Mouse (Mus musculus): ENCODE results near the gene Fig4. TPM values are rescaled to one million over a fixed set of nuclear protein-coding genes. Genes with fewer than 3 reads are reported as not detected.

Fig4 gene
- polyA plus RNA-seq, 1 experiment from 2014 or later, result 36.4 TPM

- H3K27ac ChIP-seq (ENCODE audit: low read depth, low read length), result no peak overlapping the region
- WGBS, result 14% methylated on average over 7 of the region's 7 CpGs
- peak; percentile 78 for ATAC-seq (ENCODE audit: low read depth)
These were observed 7.9 kb downstream of the Fig4 start for GRCm38 (mm10) chr10:41295145-41295544.

GRCm38 (mm10) chr10:41294734-41295133, 8.3 kb downstream of the Fig4 start:
- H3K27me3 ChIP-seq (ENCODE audit: control insufficient read depth, insufficient read depth, low read length), result no peaks in the 10 kb centered on the region
- H3K4me3 ChIP-seq (ENCODE audit: low read depth, low read length), result no peak overlapping the region
- ATAC-seq (ENCODE audit: low read depth), result peak; percentile 48
- 47% methylated on average over 11 of the region's 11 CpGs for WGBS
- no peak overlapping the region for H3K27ac ChIP-seq (ENCODE audit: low read depth, low read length)
- no peaks in the 10 kb centered on the region for H3K9me3 ChIP-seq (ENCODE audit: control insufficient read depth, low read length)
- H3K4me1 ChIP-seq (ENCODE audit: control insufficient read depth, insufficient read depth, low read length), result 0 out of 2 replicates have a peak, but pooled peaks cover 4% of the 10 kb centered on the region
- no peaks in the 10 kb centered on the region for H3K36me3 ChIP-seq (ENCODE audit: control insufficient read depth, insufficient read depth, low read length)
- no peak overlapping the region for H3K9ac ChIP-seq (replicated peaks; ENCODE audit: low read depth, low read length)
- peak overlapping the region; percentile 20; the same call in 1 of the 2 replicates for H3K4me2 ChIP-seq (ENCODE audit: low read depth, low read length)

More at GRCm38 (mm10) chr10:41295145-41295544, 7.9 kb downstream of the Fig4 start:
- H3K9me3 ChIP-seq (ENCODE audit: control insufficient read depth, low read length), result no peaks in the 10 kb centered on the region
- H3K36me3 ChIP-seq (ENCODE audit: control insufficient read depth, insufficient read depth, low read length), result no peaks in the 10 kb centered on the region
- no peaks in the 10 kb centered on the region for H3K27me3 ChIP-seq (ENCODE audit: control insufficient read depth, insufficient read depth, low read length)
- 0 out of 2 replicates have a peak, but pooled peaks cover 4% of the 10 kb centered on the region for H3K4me1 ChIP-seq (ENCODE audit: control insufficient read depth, insufficient read depth, low read length)
- peak overlapping the region; percentile 20; the same call in 1 of the 2 replicates for H3K4me2 ChIP-seq (ENCODE audit: low read depth, low read length)
- H3K4me3 ChIP-seq (ENCODE audit: low read depth, low read length), result no peak overlapping the region
- H3K9ac ChIP-seq (replicated peaks; ENCODE audit: low read depth, low read length), result no peak overlapping the region

- 19% methylated on average over 7 of the region's 7 CpGs for WGBS
- no peak overlapping the region for H3K4me3 ChIP-seq (ENCODE audit: low read depth, low read length)
- H3K4me1 ChIP-seq (ENCODE audit: control insufficient read depth, insufficient read depth, low read length), result 0 out of 2 replicates have a peak, but pooled peaks cover 4% of the 10 kb centered on the region
- no peak overlapping the region for H3K9ac ChIP-seq (replicated peaks; ENCODE audit: low read depth, low read length)
- H3K27me3 ChIP-seq (ENCODE audit: control insufficient read depth, insufficient read depth, low read length), result no peaks in the 10 kb centered on the region
- no peak for ATAC-seq (ENCODE audit: low read depth)
- no peak overlapping the region for H3K4me2 ChIP-seq (ENCODE audit: low read depth, low read length)
- no peak overlapping the region for H3K27ac ChIP-seq (ENCODE audit: low read depth, low read length)
- no peaks in the 10 kb centered on the region for H3K36me3 ChIP-seq (ENCODE audit: control insufficient read depth, insufficient read depth, low read length)
- no peaks in the 10 kb centered on the region for H3K9me3 ChIP-seq (ENCODE audit: control insufficient read depth, low read length)
These were observed 10.0 kb downstream of the Fig4 start for GRCm38 (mm10) chr10:41293019-41293418.

- H3K4me3 ChIP-seq (ENCODE audit: low read depth, low read length), result no peak overlapping the region
- no peak overlapping the region for H3K4me2 ChIP-seq (ENCODE audit: low read depth, low read length)
- 75% methylated on average over 2 of the region's 2 CpGs for WGBS
- 0 out of 2 replicates have a peak, but pooled peaks cover 4% of the 10 kb centered on the region for H3K4me1 ChIP-seq (ENCODE audit: control insufficient read depth, insufficient read depth, low read length)
- no peaks in the 10 kb centered on the region for H3K27me3 ChIP-seq (ENCODE audit: control insufficient read depth, insufficient read depth, low read length)
- no peaks in the 10 kb centered on the region for H3K36me3 ChIP-seq (ENCODE audit: control insufficient read depth, insufficient read depth, low read length)
- H3K27ac ChIP-seq (ENCODE audit: low read depth, low read length), result no peak overlapping the region
- H3K9me3 ChIP-seq (ENCODE audit: control insufficient read depth, low read length), result no peaks in the 10 kb centered on the region
- no peak for ATAC-seq (ENCODE audit: low read depth)
- H3K9ac ChIP-seq (replicated peaks; ENCODE audit: low read depth, low read length), result no peak overlapping the region
These were observed 12.0 kb downstream of the Fig4 start for GRCm38 (mm10) chr10:41291021-41291420.

- Histone ChIP-seq H3K27me3 (ENCODE audit: control insufficient read depth, insufficient read depth, low read length) (no peaks in the 10 kb centered on the region), H3K9ac (replicated peaks; ENCODE audit: low read depth, low read length) (no peak overlapping the region)
- peak; percentile 93 for ATAC-seq (ENCODE audit: low read depth)
These were observed 14.2 kb downstream of the Fig4 start for GRCm38 (mm10) chr10:41288771-41289415.

GRCm38 (mm10) chr10:41288074-41288473, 15.0 kb downstream of the Fig4 start:
- ATAC-seq (ENCODE audit: low read depth), result no peak
- 50% methylated on average over 1 of the region's 1 CpGs for WGBS
- Histone ChIP-seq H3K27ac (ENCODE audit: low read depth, low read length) (no peak overlapping the region), H3K27me3 (ENCODE audit: control insufficient read depth, insufficient read depth, low read length) (no peaks in the 10 kb centered on the region), H3K9ac (replicated peaks; ENCODE audit: low read depth, low read length) (no peak overlapping the region), H3K4me2 (ENCODE audit: low read depth, low read length) (no peak overlapping the region), H3K36me3 (ENCODE audit: control insufficient read depth, insufficient read depth, low read length) (no peaks in the 10 kb centered on the region), H3K4me3 (ENCODE audit: low read depth, low read length) (no peak overlapping the region), H3K9me3 (ENCODE audit: control insufficient read depth, low read length) (no peaks in the 10 kb centered on the region), H3K4me1 (ENCODE audit: control insufficient read depth, insufficient read depth, low read length) (no peaks in the 10 kb centered on the region)

More at GRCm38 (mm10) chr10:41288771-41289415, 14.2 kb downstream of the Fig4 start:
- no peaks in the 10 kb centered on the region for H3K9me3 ChIP-seq (ENCODE audit: control insufficient read depth, low read length)
- no peak overlapping the region for H3K4me3 ChIP-seq (ENCODE audit: low read depth, low read length)
- no peaks in the 10 kb centered on the region for H3K36me3 ChIP-seq (ENCODE audit: control insufficient read depth, insufficient read depth, low read length)
- H3K4me2 ChIP-seq (ENCODE audit: low read depth, low read length), result no peak overlapping the region
- H3K4me1 ChIP-seq (ENCODE audit: control insufficient read depth, insufficient read depth, low read length), result no peaks in the 10 kb centered on the region
- 40% methylated on average over 16 of the region's 16 CpGs for WGBS
- H3K27ac ChIP-seq (ENCODE audit: low read depth, low read length), result 0 out of 2 replicates have a peak overlapping the region, but pooled peaks have one; percentile 19

- no peaks in the 10 kb centered on the region for H3K36me3 ChIP-seq (ENCODE audit: control insufficient read depth, insufficient read depth, low read length)
- H3K27ac ChIP-seq (ENCODE audit: low read depth, low read length), result no peak overlapping the region
- no peaks in the 10 kb centered on the region for H3K27me3 ChIP-seq (ENCODE audit: control insufficient read depth, insufficient read depth, low read length)
- no peak overlapping the region for H3K4me2 ChIP-seq (ENCODE audit: low read depth, low read length)
- H3K9me3 ChIP-seq (ENCODE audit: control insufficient read depth, low read length), result no peaks in the 10 kb centered on the region
- no peak for ATAC-seq (ENCODE audit: low read depth)
- 93% methylated on average over 3 of the region's 3 CpGs for WGBS
- no peaks in the 10 kb centered on the region for H3K4me1 ChIP-seq (ENCODE audit: control insufficient read depth, insufficient read depth, low read length)
- H3K4me3 ChIP-seq (ENCODE audit: low read depth, low read length), result no peak overlapping the region
- no peak overlapping the region for H3K9ac ChIP-seq (replicated peaks; ENCODE audit: low read depth, low read length)
These were observed 15.4 kb downstream of the Fig4 start for GRCm38 (mm10) chr10:41287618-41288017.

GRCm38 (mm10) chr10:41282086-41282485, 21.0 kb downstream of the Fig4 start:
- Histone ChIP-seq H3K4me1 (ENCODE audit: control insufficient read depth, insufficient read depth, low read length) (no peaks in the 10 kb centered on the region), H3K27me3 (ENCODE audit: control insufficient read depth, insufficient read depth, low read length) (no peaks in the 10 kb centered on the region), H3K9ac (replicated peaks; ENCODE audit: low read depth, low read length) (no peak overlapping the region), H3K27ac (ENCODE audit: low read depth, low read length) (no peak overlapping the region), H3K4me2 (ENCODE audit: low read depth, low read length) (no peak overlapping the region), H3K36me3 (ENCODE audit: control insufficient read depth, insufficient read depth, low read length) (no peaks in the 10 kb centered on the region), H3K4me3 (ENCODE audit: low read depth, low read length) (no peak overlapping the region), H3K9me3 (ENCODE audit: control insufficient read depth, low read length) (no peaks in the 10 kb centered on the region)
- WGBS, result 91% methylated on average over 2 of the region's 2 CpGs
- no peak for ATAC-seq (ENCODE audit: low read depth)

- no peak overlapping the region for H3K4me3 ChIP-seq (ENCODE audit: low read depth, low read length)
- no peak overlapping the region for H3K4me2 ChIP-seq (ENCODE audit: low read depth, low read length)
- ATAC-seq (ENCODE audit: low read depth), result no peak
- 93% methylated on average over 2 of the region's 2 CpGs for WGBS
- H3K36me3 ChIP-seq (ENCODE audit: control insufficient read depth, insufficient read depth, low read length), result no peaks in the 10 kb centered on the region
- H3K27ac ChIP-seq (ENCODE audit: low read depth, low read length), result no peak overlapping the region
- no peaks in the 10 kb centered on the region for H3K4me1 ChIP-seq (ENCODE audit: control insufficient read depth, insufficient read depth, low read length)
- no peaks in the 10 kb centered on the region for H3K9me3 ChIP-seq (ENCODE audit: control insufficient read depth, low read length)
- H3K9ac ChIP-seq (replicated peaks; ENCODE audit: low read depth, low read length), result no peak overlapping the region
- no peaks in the 10 kb centered on the region for H3K27me3 ChIP-seq (ENCODE audit: control insufficient read depth, insufficient read depth, low read length)
These were observed 22.3 kb downstream of the Fig4 start for GRCm38 (mm10) chr10:41280796-41281195.

Data from neural tube, embryonic 14.5 days (tissue).